Mouse (Mus musculus): ENCODE measurements at regions not wholly inside any gene's neighbourhood (a gene's known extent, or its start where the extent isn't known, plus 50 kb on each side); places are given as distances from the start of the nearest gene placed in this dataset.
"Not testable (repeated sequence)": the region's sequence is repeated elsewhere in the genome, so short reads cannot be mapped to it uniquely, and the experiment has no call there.

- no peak for DNase-seq (ENCODE audit: low spot score in 2 of 2)
Observed at GRCm38 (mm10) chr17:7538402-7539087, 153.3 kb upstream of the Unc93a2 start.

GRCm38 (mm10) chr17:7537618-7538266 is 152.5 kb upstream of the Unc93a2 start:
- DNase-seq (ENCODE audit: low spot score in 2 of 2) = no peak

- no peak for DNase-seq (ENCODE audit: low spot score in 2 of 2)
Observed at GRCm38 (mm10) chr17:7537210-7537609, 151.9 kb upstream of the Unc93a2 start.

GRCm38 (mm10) chr17:7534386-7535059 is 149.3 kb upstream of the Unc93a2 start:
- no peak for DNase-seq (ENCODE audit: low spot score in 2 of 2)

GRCm38 (mm10) chr17:7533552-7533951 is 148.3 kb upstream of the Unc93a2 start:
- no peak for DNase-seq (ENCODE audit: low spot score in 2 of 2)

DNA sequence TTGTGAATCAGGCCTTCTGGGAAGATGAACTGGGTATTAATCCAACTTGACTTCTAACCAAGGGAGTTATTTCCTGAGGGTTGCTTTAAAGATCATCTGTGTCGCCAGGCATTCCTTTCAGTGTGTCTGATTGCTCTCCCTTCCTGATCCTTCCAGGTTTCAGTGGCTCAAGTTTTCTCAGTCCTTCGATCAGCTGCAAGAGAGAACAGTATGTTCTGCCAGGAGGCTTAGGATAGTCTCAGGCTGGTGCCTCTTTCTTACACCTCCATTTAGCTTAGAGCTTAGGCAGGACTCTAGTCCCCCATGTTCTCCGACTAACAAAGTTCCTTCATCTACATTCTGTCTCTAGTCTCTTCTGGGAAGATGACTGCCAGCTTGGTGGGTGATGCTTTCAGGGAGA is 147.4 kb upstream of the Unc93a2 start:
- DNase-seq (ENCODE audit: low spot score in 2 of 2) = no peak

DNA sequence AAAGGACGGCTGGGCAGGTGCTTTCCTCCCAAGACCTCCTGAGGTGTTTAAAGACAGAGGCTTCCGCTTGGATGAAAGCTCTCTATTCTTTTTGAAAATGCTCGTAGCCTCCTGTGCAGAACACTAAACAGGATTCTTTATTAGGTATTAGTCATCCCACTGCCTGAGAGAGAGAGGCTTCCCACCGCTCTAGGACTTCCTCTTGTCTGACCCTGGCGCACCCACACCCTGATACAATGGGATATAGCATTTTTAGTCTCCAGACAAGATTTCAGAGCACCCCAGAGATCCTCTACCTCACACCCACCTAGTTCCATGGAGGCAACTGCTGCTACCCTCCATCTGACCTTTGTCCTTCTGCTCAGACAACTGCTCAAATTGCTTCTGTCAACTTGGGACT is 144.0 kb upstream of the Unc93a2 start:
- DNase-seq (ENCODE audit: low spot score in 2 of 2) = no peak

DNA sequence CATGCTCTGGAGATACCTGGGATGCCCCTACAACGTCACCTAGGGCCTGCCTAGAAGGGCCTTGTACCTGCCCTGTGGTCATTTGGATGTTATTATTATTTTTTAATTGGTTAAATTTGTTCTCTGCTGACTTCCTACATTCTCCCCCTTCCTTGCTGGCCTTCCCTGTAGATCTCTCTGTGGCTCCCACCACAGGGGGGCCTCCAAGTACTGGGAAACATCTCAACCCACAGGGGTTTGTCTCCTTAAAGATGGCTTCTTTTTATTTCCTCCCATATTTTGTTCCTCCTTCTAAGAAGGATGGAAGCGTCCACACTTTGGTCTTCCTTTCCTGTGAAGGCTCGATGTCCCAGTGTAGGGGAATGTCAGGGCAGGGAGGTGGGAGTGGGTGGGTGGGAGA is 142.4 kb upstream of the Unc93a2 start:
- DNase-seq (ENCODE audit: low spot score in 2 of 2) = no peak

DNA sequence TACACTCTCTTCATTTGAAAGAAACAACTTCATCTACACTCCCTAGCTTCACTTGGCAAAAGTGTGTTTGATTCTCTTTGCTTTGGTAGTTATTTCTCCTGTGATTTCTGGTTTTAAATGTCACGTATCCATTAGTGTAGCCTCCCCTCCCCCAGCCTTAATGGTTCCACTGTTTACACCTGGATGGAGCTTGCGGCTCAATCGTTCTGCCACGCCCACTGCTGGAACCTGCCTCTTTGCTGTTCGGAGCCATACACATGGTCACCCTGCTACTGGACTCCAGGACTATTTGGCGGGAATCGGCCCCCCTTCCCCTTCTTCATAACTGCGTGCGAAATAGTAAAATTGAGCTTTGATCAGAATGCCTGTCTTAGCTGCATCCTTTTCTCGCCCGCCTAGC is 139.2 kb upstream of the Unc93a2 start:
- DNase-seq (ENCODE audit: low spot score in 2 of 2) = not testable (repeated sequence)

GRCm38 (mm10) chr17:7521127-7521526 is 135.9 kb upstream of the Unc93a2 start:
- DNase-seq (ENCODE audit: low spot score in 2 of 2) = no peak
